Mouse (Mus musculus): ENCODE results near the gene Ccdc127.

The Ccdc127 gene

GRCm38 (mm10) chr13:74349566-74350434, at the start of gene Ccdc127, which contains the start of gene Sdha:
Ccdc127 (plus strand) TSS chr13:74350309.
Sdha (minus strand) TSS chr13:74350280.
- in situ Hi-C loops (cut with MboI; ENCODE audit: low pct_unique_long_range_greater_than_20kb in 1 of 2, low sequenced_read_pairs in 2 of 2, unreplicated experiment in 1 of 2) = loop anchor here in 1 of 2 experiments (25.0 kb wide), 1 partner anchor 188 kb away; no protein-coding TSS in a partner anchor

- in situ Hi-C loops (cut with MboI; ENCODE audit: low pct_unique_long_range_greater_than_20kb in 1 of 2, low sequenced_read_pairs in 2 of 2, unreplicated experiment in 1 of 2) = loop anchor here in 1 of 2 experiments (10.0 kb wide), 1 partner anchor 106 kb away; no protein-coding TSS in a partner anchor
These were observed 49.0 kb upstream of the Ccdc127 start for GRCm38 (mm10) chr13:74300925-74301606.

GRCm38 (mm10) chr13:74301607-74301984, 48.5 kb upstream of the Ccdc127 start:
- in situ Hi-C loops (cut with MboI; ENCODE audit: low pct_unique_long_range_greater_than_20kb in 1 of 2, low sequenced_read_pairs in 2 of 2, unreplicated experiment in 1 of 2) = loop anchor here in 1 of 2 experiments (10.0 kb wide), 1 partner anchor 107 kb away; no protein-coding TSS in a partner anchor

- in situ Hi-C loops (cut with MboI; ENCODE audit: low pct_unique_long_range_greater_than_20kb in 1 of 2, low sequenced_read_pairs in 2 of 2, unreplicated experiment in 1 of 2) = loop anchor here in 1 of 2 experiments (10.0 kb wide), 1 partner anchor 108 kb away; no protein-coding TSS in a partner anchor
These were observed 47.8 kb upstream of the Ccdc127 start for GRCm38 (mm10) chr13:74302050-74303037.

- in situ Hi-C loops (cut with MboI; ENCODE audit: low pct_unique_long_range_greater_than_20kb in 1 of 2, low sequenced_read_pairs in 2 of 2, unreplicated experiment in 1 of 2) = loop anchor here in 1 of 2 experiments (10.0 kb wide), 1 partner anchor 111 kb away; no protein-coding TSS in a partner anchor
These were observed 44.7 kb upstream of the Ccdc127 start for GRCm38 (mm10) chr13:74305380-74305779.

GRCm38 (mm10) chr13:74305780-74306179, 44.3 kb upstream of the Ccdc127 start:
- in situ Hi-C loops (cut with MboI; ENCODE audit: low pct_unique_long_range_greater_than_20kb in 1 of 2, low sequenced_read_pairs in 2 of 2, unreplicated experiment in 1 of 2) = loop anchor here in 1 of 2 experiments (10.0 kb wide), 1 partner anchor 111 kb away; no protein-coding TSS in a partner anchor

GRCm38 (mm10) chr13:74314616-74315015, 35.5 kb upstream of the Ccdc127 start:
- in situ Hi-C loops (cut with MboI; ENCODE audit: low pct_unique_long_range_greater_than_20kb in 1 of 2, low sequenced_read_pairs in 2 of 2, unreplicated experiment in 1 of 2) = no loop called here

- in situ Hi-C loops (cut with MboI; ENCODE audit: low pct_unique_long_range_greater_than_20kb in 1 of 2, low sequenced_read_pairs in 2 of 2, unreplicated experiment in 1 of 2) = no loop called here
These were observed 33.7 kb upstream of the Ccdc127 start for GRCm38 (mm10) chr13:74316386-74316785.

- in situ Hi-C loops (cut with MboI; ENCODE audit: low pct_unique_long_range_greater_than_20kb in 1 of 2, low sequenced_read_pairs in 2 of 2, unreplicated experiment in 1 of 2) = no loop called here
These were observed 33.3 kb upstream of the Ccdc127 start for GRCm38 (mm10) chr13:74316789-74317169.

GRCm38 (mm10) chr13:74317170-74317849, 32.8 kb upstream of the Ccdc127 start, which contains the start of gene Pdcd6:
Pdcd6 (minus strand) TSS chr13:74317580.
- in situ Hi-C loops (cut with MboI; ENCODE audit: low pct_unique_long_range_greater_than_20kb in 1 of 2, low sequenced_read_pairs in 2 of 2, unreplicated experiment in 1 of 2) = no loop called here

- in situ Hi-C loops (cut with MboI; ENCODE audit: low pct_unique_long_range_greater_than_20kb in 1 of 2, low sequenced_read_pairs in 2 of 2, unreplicated experiment in 1 of 2) = loop anchor here in 1 of 2 experiments (25.0 kb wide), 1 partner anchor 208 kb away; no protein-coding TSS in a partner anchor
These were observed 20.8 kb upstream of the Ccdc127 start for GRCm38 (mm10) chr13:74329321-74329720.

GRCm38 (mm10) chr13:74341036-74341435, 9.1 kb upstream of the Ccdc127 start:
- in situ Hi-C loops (cut with MboI; ENCODE audit: low pct_unique_long_range_greater_than_20kb in 1 of 2, low sequenced_read_pairs in 2 of 2, unreplicated experiment in 1 of 2) = loop anchor here in 1 of 2 experiments (25.0 kb wide), 1 partner anchor 196 kb away; no protein-coding TSS in a partner anchor

- in situ Hi-C loops (cut with MboI; ENCODE audit: low pct_unique_long_range_greater_than_20kb in 1 of 2, low sequenced_read_pairs in 2 of 2, unreplicated experiment in 1 of 2) = no loop called here
These were observed 362 bp downstream of the Ccdc127 start for GRCm38 (mm10) chr13:74350435-74350906.

- in situ Hi-C loops (cut with MboI; ENCODE audit: low pct_unique_long_range_greater_than_20kb in 1 of 2, low sequenced_read_pairs in 2 of 2, unreplicated experiment in 1 of 2) = no loop called here
These were observed 6.4 kb downstream of the Ccdc127 start for GRCm38 (mm10) chr13:74356491-74356890.

- in situ Hi-C loops (cut with MboI; ENCODE audit: low pct_unique_long_range_greater_than_20kb in 1 of 2, low sequenced_read_pairs in 2 of 2, unreplicated experiment in 1 of 2) = no loop called here
These were observed 12.1 kb downstream of the Ccdc127 start for GRCm38 (mm10) chr13:74362218-74362617.

GRCm38 (mm10) chr13:74363176-74363858, 13.2 kb downstream of the Ccdc127 start:
- in situ Hi-C loops (cut with MboI; ENCODE audit: low pct_unique_long_range_greater_than_20kb in 1 of 2, low sequenced_read_pairs in 2 of 2, unreplicated experiment in 1 of 2) = no loop called here

- in situ Hi-C loops (cut with MboI; ENCODE audit: low pct_unique_long_range_greater_than_20kb in 1 of 2, low sequenced_read_pairs in 2 of 2, unreplicated experiment in 1 of 2) = no loop called here
These were observed 13.7 kb downstream of the Ccdc127 start, which contains the start of gene Lrrc14b for GRCm38 (mm10) chr13:74363859-74364235. Lrrc14b (minus strand) TSS chr13:74364005.
